In the genomic region with DNA sequence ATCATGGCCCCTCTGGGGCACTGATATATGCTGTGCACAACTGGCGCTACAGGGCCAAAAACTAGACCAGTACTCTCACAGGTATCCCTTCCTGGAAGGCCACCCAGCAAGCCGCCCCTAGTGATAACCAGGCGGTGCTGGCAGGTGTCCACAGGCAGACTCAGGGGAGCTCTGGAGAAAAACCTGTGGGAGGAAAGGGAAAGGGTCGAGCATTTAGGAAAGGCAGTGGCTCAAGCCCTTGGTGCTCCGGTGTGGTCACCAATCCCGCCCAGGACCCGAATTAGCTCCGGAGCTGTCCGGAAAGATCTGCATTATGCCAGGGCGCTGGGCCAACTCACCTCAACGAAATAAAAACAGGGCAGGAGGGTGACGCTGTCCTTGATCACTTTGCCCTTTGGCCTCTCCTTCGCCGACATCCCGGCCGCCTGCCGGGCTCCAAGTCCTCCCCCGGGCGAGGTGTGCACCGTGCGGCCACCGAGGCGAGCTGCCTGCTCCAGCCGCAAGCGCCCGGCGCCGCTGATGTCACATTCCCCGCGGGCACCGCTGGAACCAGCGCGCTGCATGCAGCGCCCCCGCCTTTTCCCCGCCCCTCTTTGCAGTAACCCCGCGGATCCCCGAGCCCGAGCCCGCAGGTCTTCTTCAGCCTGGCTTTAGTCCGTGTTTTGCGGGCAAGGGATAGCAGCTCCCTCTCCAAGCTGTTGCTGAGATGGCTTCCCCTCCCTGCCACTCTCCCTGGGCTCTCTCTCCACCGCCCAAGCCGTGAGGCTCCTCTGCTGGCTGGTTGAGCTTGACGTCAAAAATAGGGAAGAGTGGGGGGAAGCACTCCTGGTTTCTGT, we compare ENCODE assay signal across 8 mouse cellular contexts. TPM values are rescaled to one million over a fixed set of nuclear protein-coding genes. Genes with fewer than 3 reads are reported as not detected.
DNase-seq lines count a peak whose midpoint lies in the region; ATAC-seq and TF ChIP-seq lines count a peak whose summit lies in the region.

No protein-coding gene starts in this region.

- DNase-seq in lung, embryonic 14.5 days, result peak; percentile 61
- DNase-seq in lung, postnatal 25 days (ENCODE audit: low spot score), result no peak
- DNase-seq in cerebellum, postnatal 4 days (ENCODE audit: low spot score in 2 of 2), result peak; percentile 43 to 59
- DNase-seq in gastrocnemius, postnatal 4 days (ENCODE audit: low spot score in 2 of 2), result peak; percentile 22
- DNase-seq in kidney, adult 2 months, result peak; percentile 67
- peak; percentile 66 for DNase-seq in limb, embryonic 11.5 days (ENCODE audit: low spot score)
- peak; percentile 70 for DNase-seq in midbrain, postnatal 0 days (ENCODE audit: low spot score)
- DNase-seq in yolk sac, embryonic 10.5 days (ENCODE audit: low spot score), result peak; percentile 23

- peak overlapping the region; percentile 42 for H3K4me3 ChIP-seq in lung, embryonic 14.5 days (ENCODE audit: low read depth, low read length)
- H3K4me3 ChIP-seq in kidney, adult 2 months (ENCODE audit: insufficient read depth, low read depth, low read length), result peak overlapping the region; percentile 37
- H3K4me3 ChIP-seq in limb, embryonic 11.5 days (ENCODE audit: low read depth, low read length), result peak overlapping the region; percentile 34
- H3K4me3 ChIP-seq in midbrain, postnatal 0 days (ENCODE audit: low read depth, low read length), result peak overlapping the region; percentile 69

- H3K27ac ChIP-seq in lung, embryonic 14.5 days (ENCODE audit: low read depth), result no peak overlapping the region
- peak overlapping the region; percentile 49; the same call in 1 of the 2 replicates for H3K27ac ChIP-seq in kidney, adult 2 months (ENCODE audit: insufficient read depth, low read depth, low read length)
- H3K27ac ChIP-seq in limb, embryonic 11.5 days (replicated peaks; ENCODE audit: low read depth, low read length), result no peak overlapping the region
- peak overlapping the region; percentile 93 for H3K27ac ChIP-seq in midbrain, postnatal 0 days (ENCODE audit: low read depth, low read length)

- WGBS in lung, embryonic 14.5 days, result under 1% methylated on average over 44 of the region's 46 CpGs
- WGBS in kidney, adult 2 months, result 2% methylated on average over 46 of the region's 46 CpGs
- 2% methylated on average over 46 of the region's 46 CpGs for WGBS in limb, embryonic 11.5 days
- WGBS in midbrain, postnatal 0 days, result 2% methylated on average over 46 of the region's 46 CpGs

- peaks cover 9% of the 10 kb centered on the region; the same call in 1 of the 2 replicates for H3K27me3 ChIP-seq in lung, embryonic 14.5 days (ENCODE audit: insufficient read depth, low read length)
- no peaks in the 10 kb centered on the region for H3K27me3 ChIP-seq in kidney, adult 2 months (replicated peaks; ENCODE audit: control insufficient read depth, insufficient read depth, low read length)
- H3K27me3 ChIP-seq in limb, embryonic 11.5 days (ENCODE audit: control insufficient read depth, insufficient read depth, low read length), result peaks cover 6% of the 10 kb centered on the region; the same call in 1 of the 2 replicates
- no peaks in the 10 kb centered on the region for H3K27me3 ChIP-seq in midbrain, postnatal 0 days (ENCODE audit: insufficient read depth, low read length)

- H3K4me1 ChIP-seq in lung, embryonic 14.5 days (ENCODE audit: insufficient read depth), result no peaks in the 10 kb centered on the region
- no peaks in the 10 kb centered on the region; the same call in 1 of the 2 replicates for H3K4me1 ChIP-seq in kidney, adult 2 months (ENCODE audit: control insufficient read depth, insufficient read depth, low read length)
- no peaks in the 10 kb centered on the region for H3K4me1 ChIP-seq in limb, embryonic 11.5 days (ENCODE audit: control insufficient read depth, insufficient read depth, low read length)
- peaks cover 3% of the 10 kb centered on the region; the same call in 1 of the 2 replicates for H3K4me1 ChIP-seq in midbrain, postnatal 0 days (ENCODE audit: insufficient read depth, low read length)

- no peaks in the 10 kb centered on the region for H3K9me3 ChIP-seq in lung, embryonic 14.5 days (ENCODE audit: low read depth, low read length)
- H3K9me3 ChIP-seq in limb, embryonic 11.5 days (ENCODE audit: control insufficient read depth, low read length), result no peaks in the 10 kb centered on the region
- no peaks in the 10 kb centered on the region for H3K9me3 ChIP-seq in midbrain, postnatal 0 days (ENCODE audit: low read length)

- TF ChIP-seq POLR2A in kidney, adult 2 months (IDR thresholded peaks at IDR 0.05; ENCODE audit: low read depth, low read length), result no peak

- no peak for TF ChIP-seq CTCF in lung, embryonic 14.5 days (IDR thresholded peaks at IDR 0.05; ENCODE audit: low read depth)
- TF ChIP-seq CTCF in kidney, adult 2 months (conservative IDR thresholded peaks at IDR 0.05; ENCODE audit: insufficient read depth, insufficient read length, low read depth, low read length), result no peak
- TF ChIP-seq CTCF in midbrain, postnatal 0 days (IDR thresholded peaks at IDR 0.05), result no peak

- H3K4me2 ChIP-seq in lung, embryonic 14.5 days, result peak overlapping the region; percentile 70
- peak overlapping the region; percentile 51 for H3K4me2 ChIP-seq in limb, embryonic 11.5 days (ENCODE audit: low read depth, severe bottlenecking)
- H3K4me2 ChIP-seq in midbrain, postnatal 0 days (ENCODE audit: low read depth, low read length, poor library complexity, severe bottlenecking), result peak overlapping the region; percentile 56

- peak; percentile 89 for ATAC-seq in lung, embryonic 14.5 days (ENCODE audit: insufficient read depth)
- ATAC-seq in limb, embryonic 11.5 days (ENCODE audit: insufficient number of reproducible peaks, low FRiP score, low TSS enrichment, low read depth), result peak; percentile 75
- peak; percentile 80 for ATAC-seq in midbrain, postnatal 0 days (ENCODE audit: low FRiP score)

- peak overlapping the region; percentile 11; the same call in 1 of the 2 replicates for H3K9ac ChIP-seq in lung, embryonic 14.5 days
- no peak overlapping the region; the same call in 1 of the 2 replicates for H3K9ac ChIP-seq in limb, embryonic 11.5 days (ENCODE audit: low read length)
- H3K9ac ChIP-seq in midbrain, postnatal 0 days (replicated peaks; ENCODE audit: low read length, poor library complexity, severe bottlenecking), result peak overlapping the region; percentile 85

- no peaks in the 10 kb centered on the region for H3K36me3 ChIP-seq in lung, embryonic 14.5 days (ENCODE audit: insufficient read depth)
- H3K36me3 ChIP-seq in kidney, adult 2 months (ENCODE audit: control insufficient read depth, insufficient read depth, low read length), result no peaks in the 10 kb centered on the region
- no peaks in the 10 kb centered on the region for H3K36me3 ChIP-seq in limb, embryonic 11.5 days (ENCODE audit: control insufficient read depth, insufficient read depth, low read length)
- no peaks in the 10 kb centered on the region for H3K36me3 ChIP-seq in midbrain, postnatal 0 days (ENCODE audit: insufficient read depth, low read length)

RNA-seq across cellular contexts. Expression of gene Plppr4, which starts 0.8 kb away (rescaled TPM):
- 0.16 and 0.19 TPM in 2 replicates for polyA plus RNA-seq in lung, embryonic 14.5 days (2014; fragmentation: Nextera tagmentation; extraction: Ambion mirVana)
- total RNA-seq in gastrocnemius, postnatal 4 days (2021), result under 1 TPM; 0.22 to 0.36 TPM
- 3.3 and 5.8 TPM in 2 replicates for polyA plus RNA-seq in kidney, adult 2 months (2012; rRNA removed)
- polyA plus RNA-seq in limb, embryonic 11.5 days (2014; fragmentation: Nextera tagmentation; extraction: Ambion mirVana), result 0.07 and 0.14 TPM in 2 replicates
- 88.1 and 95.6 TPM in 2 replicates for total RNA-seq in midbrain, postnatal 0 days (2014; rRNA removed)
- polyA plus RNA-seq in midbrain, postnatal 0 days (2015; fragmentation: Nextera tagmentation; extraction: Ambion mirVana), result 61.6 and 67.6 TPM in 2 replicates

Comparison
In these comparisons a context has a peak if more than half of its experiments do, and no peak if none do; other contexts are left out.
1. H3K27ac ChIP-seq: peak in kidney, adult 2 months (single experiment) and midbrain, postnatal 0 days (single experiment); none in lung, embryonic 14.5 days (single experiment) and limb, embryonic 11.5 days (single experiment).
2. Peak in every context shown above with its lines, with median percentiles within 50 percentile points of each other: ATAC-seq, H3K4me2 ChIP-seq and H3K4me3 ChIP-seq.